ENCODE assay signal across 8 mouse cellular contexts in genomic region chr11:8557006-8557405, GRCm38 (mm10).
DNase-seq lines count a peak whose midpoint lies in the region; ATAC-seq lines count a peak whose summit lies in the region.

No protein-coding gene starts in this region.

- H3K36me3 ChIP-seq in heart, embryonic 16.5 days (ENCODE audit: control insufficient read depth, insufficient read depth) = no peaks in the 10 kb centered on the region
- H3K36me3 ChIP-seq in limb, embryonic 11.5 days (ENCODE audit: control insufficient read depth, insufficient read depth, low read length) = no peaks in the 10 kb centered on the region; the same call in 1 of the 2 replicates
- no peaks in the 10 kb centered on the region for H3K36me3 ChIP-seq in midbrain, embryonic 14.5 days (ENCODE audit: control insufficient read depth, insufficient read depth, low read length)

- H3K4me3 ChIP-seq in heart, embryonic 16.5 days (ENCODE audit: low read length) = no peak overlapping the region
- H3K4me3 ChIP-seq in limb, embryonic 11.5 days (ENCODE audit: low read depth, low read length) = no peak overlapping the region
- no peak overlapping the region for H3K4me3 ChIP-seq in midbrain, embryonic 14.5 days (replicated peaks; ENCODE audit: low read depth, low read length)

- H3K9ac ChIP-seq in heart, embryonic 16.5 days (ENCODE audit: low read length) = no peak overlapping the region
- H3K9ac ChIP-seq in limb, embryonic 11.5 days (ENCODE audit: low read length) = no peak overlapping the region
- H3K9ac ChIP-seq in midbrain, embryonic 14.5 days (replicated peaks; ENCODE audit: low read length) = no peak overlapping the region

- 31% methylated on average over 9 of the region's 9 CpGs for WGBS in heart, embryonic 16.5 days
- WGBS in limb, embryonic 11.5 days = 51% methylated on average over 9 of the region's 9 CpGs
- whole genome bisulfite sequencing in midbrain, embryonic 14.5 days = 19% methylated on average over 9 of the region's 9 CpGs

- peak; percentile 36 to 77 for DNase-seq in left cerebral cortex, postnatal 10 days (ENCODE audit: extremely low spot score in 1 of 2, low spot score in 2 of 2)
- no peak for DNase-seq in left cerebral cortex, adult 11 months (ENCODE audit: low spot score)
- DNase-seq in embryo, embryonic 9.5 days (ENCODE audit: extremely low spot score) = peak; percentile 26
- peak; percentile 57 for DNase-seq in limb, embryonic 11.5 days (ENCODE audit: low spot score)
- peak; percentile 39 for DNase-seq in midbrain, embryonic 14.5 days
- no peak for DNase-seq in adipocyte (ENCODE audit: low spot score)
- DNase-seq in adrenal gland, adult 18-20 months (ENCODE audit: low spot score in 2 of 2) = no peak

- H3K4me2 ChIP-seq in heart, embryonic 16.5 days (ENCODE audit: low read depth, low read length) = no peak overlapping the region
- no peak overlapping the region for H3K4me2 ChIP-seq in limb, embryonic 11.5 days (ENCODE audit: low read depth, severe bottlenecking)
- H3K4me2 ChIP-seq in midbrain, embryonic 14.5 days (ENCODE audit: low read length) = no peak overlapping the region

- H3K9me3 ChIP-seq in heart, embryonic 16.5 days (replicated peaks; ENCODE audit: control insufficient read depth, low read length) = no peaks in the 10 kb centered on the region
- no peaks in the 10 kb centered on the region for H3K9me3 ChIP-seq in limb, embryonic 11.5 days (ENCODE audit: control insufficient read depth, low read length)
- H3K9me3 ChIP-seq in midbrain, embryonic 14.5 days (ENCODE audit: control insufficient read depth, low read length) = no peaks in the 10 kb centered on the region

- intact Hi-C loops in left cerebral cortex, postnatal 10 days (cut with DNase I) = no loop called here

- H3K27ac ChIP-seq in heart, embryonic 16.5 days (ENCODE audit: low read length) = no peak overlapping the region
- H3K27ac ChIP-seq in limb, embryonic 11.5 days (replicated peaks; ENCODE audit: low read depth, low read length) = no peak overlapping the region
- H3K27ac ChIP-seq in midbrain, embryonic 14.5 days (replicated peaks; ENCODE audit: low read depth, low read length) = no peak overlapping the region

- ATAC-seq in heart, embryonic 16.5 days (replicated peaks; ENCODE audit: extremely low read depth, insufficient read depth, low FRiP score) = peak; percentile 59
- ATAC-seq in limb, embryonic 11.5 days (ENCODE audit: insufficient number of reproducible peaks, low FRiP score, low TSS enrichment, low read depth) = peak; percentile 49; the same call in 1 of the 2 replicates
- no peak; the same call in 1 of the 2 replicates for ATAC-seq in midbrain, embryonic 14.5 days (ENCODE audit: low FRiP score, low TSS enrichment)

- H3K4me1 ChIP-seq in heart, embryonic 16.5 days (ENCODE audit: control insufficient read depth, insufficient read depth, low read length) = peaks cover 22% of the 10 kb centered on the region
- peaks cover 14% of the 10 kb centered on the region for H3K4me1 ChIP-seq in limb, embryonic 11.5 days (ENCODE audit: control insufficient read depth, insufficient read depth, low read length)
- no peaks in the 10 kb centered on the region for H3K4me1 ChIP-seq in midbrain, embryonic 14.5 days (ENCODE audit: control insufficient read depth, insufficient read depth, low read length)

- no peaks in the 10 kb centered on the region for H3K27me3 ChIP-seq in heart, embryonic 16.5 days (ENCODE audit: control insufficient read depth, insufficient read depth, low read length)
- H3K27me3 ChIP-seq in limb, embryonic 11.5 days (ENCODE audit: control insufficient read depth, insufficient read depth, low read length) = no peaks in the 10 kb centered on the region
- no peaks in the 10 kb centered on the region for H3K27me3 ChIP-seq in midbrain, embryonic 14.5 days (ENCODE audit: control insufficient read depth, insufficient read depth, low read length)

Comparison
In these comparisons a context has a peak if more than half of its experiments do, and no peak if none do; other contexts are left out.
1. DNase-seq: peak in left cerebral cortex, postnatal 10 days (2 of 2), embryo, embryonic 9.5 days (single experiment), limb, embryonic 11.5 days (single experiment) and midbrain, embryonic 14.5 days (single experiment); none in left cerebral cortex, adult 11 months (single experiment), adipocyte (single experiment) and adrenal gland, adult 18-20 months (0 of 2).